Mouse (Mus musculus): ENCODE measurements around the gene Tigd3. TPM values are rescaled to one million over a fixed set of nuclear protein-coding genes. Genes with fewer than 3 reads are reported as not detected.

Tigd3 gene
- polyA plus RNA-seq, 1 experiment from 2014 or later: 2.9 TPM

GRCm38 (mm10) chr19:5864710-5865398, 29.1 kb downstream of the Tigd3 start:
- 89% methylated on average over 20 of the region's 20 CpGs for WGBS
- H3K27me3 ChIP-seq (ENCODE audit: insufficient read depth, poor library complexity, severe bottlenecking): no peaks in the 10 kb centered on the region
- H3K9me3 ChIP-seq: 0 out of 2 replicates have a peak, but pooled peaks cover 2% of the 10 kb centered on the region
- peaks cover 17% of the 10 kb centered on the region for H3K4me1 ChIP-seq
- peaks cover 97% of the 10 kb centered on the region for H3K36me3 ChIP-seq
- DNase-seq (ENCODE audit: low spot score): no peak
- no peak overlapping the region for H3K27ac ChIP-seq
- H3K4me3 ChIP-seq: no peak overlapping the region

DNA sequence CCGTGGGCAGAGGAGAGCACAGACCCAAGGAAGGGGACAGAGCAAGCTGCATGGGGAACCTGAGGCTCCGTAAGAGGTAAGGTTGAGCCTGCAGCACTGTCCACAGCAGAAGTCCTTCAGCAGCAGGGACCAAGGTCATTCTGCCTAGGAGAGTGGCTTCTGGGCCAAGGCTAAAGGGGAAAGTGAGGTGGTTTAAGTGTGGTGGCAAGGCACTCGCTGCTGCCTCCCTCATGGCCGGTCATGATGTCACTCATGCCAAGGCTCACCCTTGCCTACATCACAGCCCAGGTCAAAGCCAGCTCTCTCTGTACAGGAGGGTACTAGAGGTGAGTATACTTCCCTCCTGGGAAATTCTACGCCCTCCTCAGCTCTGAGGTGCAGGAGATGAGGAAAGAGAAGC, 30.2 kb downstream of the Tigd3 start:
- H3K4me1 ChIP-seq: peaks cover 14% of the 10 kb centered on the region
- no peaks in the 10 kb centered on the region for H3K27me3 ChIP-seq (ENCODE audit: insufficient read depth, poor library complexity, severe bottlenecking)
- H3K9me3 ChIP-seq: 0 out of 2 replicates have a peak, but pooled peaks cover 2% of the 10 kb centered on the region
- peak overlapping the region; percentile 62; the same call in 1 of the 2 replicates for H3K27ac ChIP-seq
- H3K4me3 ChIP-seq: no peak overlapping the region
- WGBS: 81% methylated on average over 5 of the region's 5 CpGs
- H3K36me3 ChIP-seq: peaks cover 97% of the 10 kb centered on the region
- DNase-seq (ENCODE audit: low spot score): no peak

DNA sequence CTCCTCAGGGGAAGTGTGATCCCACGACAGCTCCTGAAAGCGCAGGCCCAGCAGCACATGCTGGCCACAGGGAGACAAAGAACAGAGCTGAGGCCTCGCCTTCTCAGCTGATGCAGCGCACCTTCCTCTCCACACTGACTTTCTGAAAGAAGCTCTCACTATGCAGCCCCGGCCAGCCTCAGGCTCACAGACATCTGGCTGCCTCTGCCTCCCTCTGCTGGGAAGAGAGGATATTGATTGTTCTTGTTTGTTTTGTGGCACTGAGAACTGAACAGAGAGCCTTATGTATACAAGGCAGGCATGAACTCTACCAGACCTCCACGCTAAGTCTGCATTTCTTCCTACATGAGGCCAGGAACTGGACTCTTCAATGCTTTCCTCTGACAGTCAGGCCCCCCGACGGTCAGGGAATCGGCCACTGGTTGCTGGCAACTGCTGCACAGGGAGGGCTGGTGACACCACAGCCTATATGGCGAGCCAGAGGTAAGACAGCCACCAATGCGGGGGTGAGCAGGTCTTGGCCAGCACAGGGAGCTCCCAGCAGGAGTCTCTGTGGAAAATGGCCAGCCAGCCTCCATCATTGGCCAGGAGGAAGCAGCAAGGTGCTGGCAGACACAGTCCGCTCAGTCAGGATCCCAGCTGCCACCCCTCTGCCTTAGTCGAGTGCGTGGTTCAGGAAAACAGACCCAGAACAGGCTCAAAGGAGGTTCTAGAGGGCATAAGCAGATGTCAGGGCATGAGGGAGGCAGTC, 31.4 kb downstream of the Tigd3 start:
- no peak for DNase-seq (ENCODE audit: low spot score)
- Histone ChIP-seq H3K4me1 (peaks cover 10% of the 10 kb centered on the region), H3K9me3 (0 out of 2 replicates have a peak, but pooled peaks cover 2% of the 10 kb centered on the region), H3K27ac (no peak overlapping the region), H3K4me3 (no peak overlapping the region), H3K36me3 (peaks cover 97% of the 10 kb centered on the region), H3K27me3 (ENCODE audit: insufficient read depth, poor library complexity, severe bottlenecking) (no peaks in the 10 kb centered on the region)
- WGBS: 96% methylated on average over 14 of the region's 14 CpGs

- no peak for DNase-seq (ENCODE audit: low spot score)
- WGBS: 87% methylated on average over 9 of the region's 9 CpGs
- Histone ChIP-seq H3K4me3 (no peak overlapping the region), H3K9me3 (no peaks in the 10 kb centered on the region), H3K27me3 (ENCODE audit: insufficient read depth, poor library complexity, severe bottlenecking) (no peaks in the 10 kb centered on the region), H3K27ac (no peak overlapping the region), H3K4me1 (peaks cover 20% of the 10 kb centered on the region), H3K36me3 (peaks cover 93% of the 10 kb centered on the region)
Measured at GRCm38 (mm10) chr19:5856604-5857003, 37.3 kb downstream of the Tigd3 start.

DNA sequence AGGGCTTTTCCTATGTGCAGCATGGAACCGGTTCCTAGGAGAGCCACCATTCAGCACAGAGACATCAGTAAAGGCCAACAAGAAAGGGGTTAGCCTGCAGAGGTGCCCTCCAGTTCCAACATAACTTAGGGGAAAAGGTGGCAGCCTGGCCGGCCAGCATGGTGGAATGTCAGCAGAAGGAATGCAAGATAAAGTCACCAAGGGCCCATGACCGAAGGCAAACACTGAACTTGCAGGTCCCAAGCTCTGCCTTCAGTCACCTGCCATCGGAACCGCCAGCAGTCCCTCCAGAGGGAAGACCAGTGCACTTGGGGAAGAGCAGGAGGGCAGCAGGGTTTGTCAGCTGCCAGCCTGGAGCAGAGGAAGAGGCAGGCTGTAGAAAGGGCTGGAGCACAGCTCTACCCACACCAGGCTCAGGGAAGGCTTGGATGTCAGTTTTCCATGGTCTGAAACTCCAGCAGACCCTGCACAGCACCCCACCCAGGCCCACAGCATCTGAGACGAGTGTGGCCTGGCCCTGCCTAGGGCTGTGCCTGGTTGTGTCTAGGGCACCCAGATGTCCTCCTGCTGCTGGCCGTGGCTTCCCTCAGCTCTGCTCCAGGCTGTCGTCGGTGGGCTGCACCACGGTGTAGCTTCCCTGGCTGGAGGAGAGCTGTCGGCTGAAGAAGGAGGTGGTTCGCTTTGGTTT, 41.8 kb downstream of the Tigd3 start:
- H3K27ac ChIP-seq: peak overlapping the region; percentile 83; the same call in 1 of the 2 replicates
- H3K4me1 ChIP-seq: peaks cover 58% of the 10 kb centered on the region
- H3K27me3 ChIP-seq (ENCODE audit: insufficient read depth, poor library complexity, severe bottlenecking): no peaks in the 10 kb centered on the region
- DNase-seq (ENCODE audit: low spot score): no peak
- H3K36me3 ChIP-seq: peaks cover 52% of the 10 kb centered on the region
- no peaks in the 10 kb centered on the region for H3K9me3 ChIP-seq
- peak overlapping the region; percentile 6; the same call in 1 of the 2 replicates for H3K4me3 ChIP-seq
- WGBS: 50% methylated on average over 12 of the region's 12 CpGs

- 38% methylated on average over 5 of the region's 5 CpGs for WGBS
- no peak overlapping the region for H3K4me3 ChIP-seq
- no peaks in the 10 kb centered on the region for H3K9me3 ChIP-seq
- H3K4me1 ChIP-seq: peaks cover 62% of the 10 kb centered on the region
- peaks cover 46% of the 10 kb centered on the region for H3K36me3 ChIP-seq
- peak overlapping the region; percentile 83 for H3K27ac ChIP-seq
- no peak for DNase-seq (ENCODE audit: low spot score)
- H3K27me3 ChIP-seq (ENCODE audit: insufficient read depth, poor library complexity, severe bottlenecking): no peaks in the 10 kb centered on the region
Measured at GRCm38 (mm10) chr19:5851481-5851971, 42.4 kb downstream of the Tigd3 start.

- peaks cover 39% of the 10 kb centered on the region for H3K36me3 ChIP-seq
- no peaks in the 10 kb centered on the region for H3K9me3 ChIP-seq
- WGBS: 80% methylated on average over 3 of the region's 3 CpGs
- peaks cover 68% of the 10 kb centered on the region for H3K4me1 ChIP-seq
- H3K27me3 ChIP-seq (ENCODE audit: insufficient read depth, poor library complexity, severe bottlenecking): no peaks in the 10 kb centered on the region
- no peak overlapping the region for H3K27ac ChIP-seq
- no peak for DNase-seq (ENCODE audit: low spot score)
- no peak overlapping the region for H3K4me3 ChIP-seq
Measured at GRCm38 (mm10) chr19:5850860-5851259, 43.1 kb downstream of the Tigd3 start.

DNA sequence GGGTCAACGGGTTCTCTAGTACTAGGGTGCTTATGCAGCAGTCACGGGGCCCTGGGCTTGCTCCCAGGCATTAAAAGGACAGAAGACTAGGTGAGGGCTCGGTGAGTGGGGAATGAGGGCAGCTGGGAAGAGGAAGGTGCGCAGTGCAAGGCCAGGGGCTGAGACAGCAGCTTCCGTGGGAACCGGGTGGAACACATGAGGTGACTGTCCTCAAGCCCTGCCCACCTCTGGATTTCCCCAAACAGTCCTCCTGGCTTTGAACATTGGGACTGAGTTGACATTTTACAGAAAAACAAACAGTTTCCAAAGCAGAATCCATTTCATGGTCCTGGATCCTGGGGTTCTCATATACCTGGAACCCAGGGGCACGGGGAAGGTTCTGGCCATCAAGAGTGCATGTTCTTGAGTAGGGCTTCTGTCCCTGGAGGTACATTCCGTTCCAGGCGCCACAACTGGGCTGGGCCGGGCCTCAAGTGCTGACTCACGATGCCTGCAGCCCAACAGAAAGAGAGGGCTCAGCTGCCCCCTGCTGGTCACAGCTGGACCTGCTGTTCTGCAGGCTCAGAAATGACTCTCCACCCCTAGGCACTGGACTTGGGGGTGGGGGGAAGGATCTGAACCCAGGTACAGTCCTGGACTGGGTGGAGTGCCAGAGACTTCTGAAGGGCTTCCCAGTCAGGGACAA, 44.0 kb downstream of the Tigd3 start:
- H3K27ac ChIP-seq: peak overlapping the region; percentile 96
- peaks cover 77% of the 10 kb centered on the region for H3K4me1 ChIP-seq
- H3K36me3 ChIP-seq: peaks cover 30% of the 10 kb centered on the region
- no peaks in the 10 kb centered on the region for H3K27me3 ChIP-seq (ENCODE audit: insufficient read depth, poor library complexity, severe bottlenecking)
- WGBS: 25% methylated on average over 11 of the region's 11 CpGs
- peak overlapping the region; percentile 56 for H3K4me3 ChIP-seq
- DNase-seq (ENCODE audit: low spot score): peak; percentile 95
- H3K9me3 ChIP-seq: no peaks in the 10 kb centered on the region

- WGBS: 29% methylated on average over 13 of the region's 13 CpGs
- Histone ChIP-seq H3K36me3 (peaks cover 23% of the 10 kb centered on the region), H3K27me3 (ENCODE audit: insufficient read depth, poor library complexity, severe bottlenecking) (no peaks in the 10 kb centered on the region), H3K9me3 (no peaks in the 10 kb centered on the region), H3K4me1 (peaks cover 87% of the 10 kb centered on the region), H3K27ac (peak overlapping the region; percentile 96), H3K4me3 (peak overlapping the region; percentile 56)
- DNase-seq (ENCODE audit: low spot score): no peak
Measured at GRCm38 (mm10) chr19:5848826-5849672, 44.9 kb downstream of the Tigd3 start.

DNA sequence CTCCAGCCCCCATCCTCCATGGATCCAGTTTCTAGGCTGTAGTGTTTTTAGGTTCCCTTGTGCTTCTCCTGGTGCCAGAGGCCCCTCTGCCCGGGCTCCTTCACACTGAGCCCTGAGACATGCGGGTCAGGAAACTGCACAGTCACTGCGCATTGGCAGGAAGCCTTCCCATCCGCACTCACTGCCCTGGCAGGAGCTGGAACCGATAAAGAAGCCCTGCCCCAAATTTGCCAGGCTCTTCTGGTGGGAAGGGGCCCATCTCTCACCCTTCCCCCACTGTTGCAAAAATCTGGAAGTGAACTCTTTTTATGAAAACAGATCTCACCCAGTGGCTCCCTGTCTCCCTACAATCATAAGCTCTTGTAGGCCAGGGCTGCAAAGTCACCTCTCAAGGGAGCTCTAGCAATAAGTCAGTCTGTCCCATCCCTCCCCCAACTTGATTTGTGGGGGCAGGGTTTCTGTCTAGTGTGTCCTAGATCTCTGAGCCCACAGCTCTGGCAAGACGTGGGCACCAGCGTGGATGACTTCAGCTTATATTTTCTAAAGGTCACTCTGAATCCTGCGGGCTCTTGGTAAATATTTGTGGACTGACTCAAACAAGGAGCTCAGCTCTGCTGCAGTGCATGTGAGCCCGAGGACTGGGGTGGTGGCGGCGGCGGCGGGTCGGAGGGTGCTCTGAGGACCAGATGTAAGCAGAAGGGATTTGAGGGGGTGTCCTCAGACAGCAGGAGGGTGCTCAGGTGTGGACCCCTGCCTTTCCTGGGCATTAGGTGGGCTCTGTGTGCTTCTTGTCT, 45.7 kb downstream of the Tigd3 start:
- Histone ChIP-seq H3K4me3 (peak overlapping the region; percentile 56), H3K27ac (peak overlapping the region; percentile 96), H3K4me1 (peaks cover 94% of the 10 kb centered on the region), H3K36me3 (peaks cover 20% of the 10 kb centered on the region), H3K9me3 (no peaks in the 10 kb centered on the region), H3K27me3 (ENCODE audit: insufficient read depth, poor library complexity, severe bottlenecking) (no peaks in the 10 kb centered on the region)
- DNase-seq (ENCODE audit: low spot score): no peak
- 48% methylated on average over 14 of the region's 14 CpGs for WGBS

- no peak for DNase-seq (ENCODE audit: low spot score)
- H3K27ac ChIP-seq: peak overlapping the region; percentile 96
- peak overlapping the region; percentile 56 for H3K4me3 ChIP-seq
- peaks cover 94% of the 10 kb centered on the region for H3K4me1 ChIP-seq
- no peaks in the 10 kb centered on the region for H3K9me3 ChIP-seq
- WGBS: 60% methylated on average over 4 of the region's 4 CpGs
- peaks cover 11% of the 10 kb centered on the region for H3K36me3 ChIP-seq
- no peaks in the 10 kb centered on the region for H3K27me3 ChIP-seq (ENCODE audit: insufficient read depth, poor library complexity, severe bottlenecking)
Measured at GRCm38 (mm10) chr19:5847306-5847796, 46.6 kb downstream of the Tigd3 start.
